Mouse (Mus musculus) lung, adult 2 months (tissue): ENCODE data around the gene Fgf12.

Source experiments
- CTCF ChIP-seq: fragments of 200-500 bp; IDR thresholded peaks from 2 replicates; pipeline ENCODE4 v1.5.1; 2011; ENCODE audit warnings: mild to moderate bottlenecking, low read length, control low read depth; ENCODE audit not compliant: insufficient read depth
- POLR2A ChIP-seq: fragments of 200-500 bp; IDR thresholded peaks from 2 replicates; pipeline ENCODE4 v1.6.1; 2011; ENCODE audit warnings: low read depth, mild to moderate bottlenecking, control low read depth, low read length, borderline replicate concordance; ENCODE audit errors: extremely low read depth

DNA sequence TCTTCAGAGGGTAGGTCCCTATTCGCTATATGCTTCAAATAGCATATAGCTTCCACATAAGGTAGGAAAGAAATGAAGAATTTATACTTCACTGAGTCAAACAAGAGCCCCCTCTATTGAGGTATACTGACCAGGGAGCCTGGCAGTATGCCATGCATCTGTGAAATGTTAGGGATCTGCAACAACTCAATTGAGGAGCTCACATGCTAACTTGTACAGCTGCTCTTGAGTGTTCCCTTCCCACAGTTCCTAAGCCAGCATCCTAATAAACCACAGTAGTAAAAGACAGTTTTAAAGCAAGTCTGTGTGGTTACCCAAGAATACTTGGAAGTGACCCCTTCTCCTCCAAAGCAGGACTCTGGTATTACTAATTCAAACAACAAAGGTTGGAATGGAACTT is 331.3 kb downstream of the Fgf12 start:
- TF ChIP-seq CTCF, result no peak
- no peak for TF ChIP-seq POLR2A
